Mouse (Mus musculus): Measurements from ENCODE around the gene Tmem123.

- TF ChIP-seq TAL1 (IDR thresholded peaks at IDR 0.05; ENCODE audit: low read length): no peak
- no peak for TF ChIP-seq GATA1 (IDR thresholded peaks at IDR 0.05; ENCODE audit: low read length)
Measured at GRCm38 (mm10) chr9:7785396-7785795, 21.6 kb downstream of the Tmem123 start.

Data from erythroblast, embryonic 14.5 days (primary cell).